Mouse (Mus musculus) intestine, embryonic 14.5 days (tissue): ENCODE results near the gene Fcgr2b. TPM values are rescaled to one million over a fixed set of nuclear protein-coding genes. Genes with fewer than 3 reads are reported as not detected.

Experiments used
- ATAC-seq: fragments of 200-750 bp; cut with Nextera tagmentation; replicated peaks from 2 replicates; pipeline ENCODE4 v1.8.0; 2017; ENCODE audit warnings: low read depth, moderate number of reproducible peaks, moderate TSS enrichment, moderate library complexity; ENCODE audit not compliant: low FRiP score, low TSS enrichment
- DNase-seq: peaks from one replicate; pipeline ENCODE4 v3.0.0-alpha.2; 2018; ENCODE audit warnings: low spot score
- H3K27ac ChIP-seq: fragments of 300-500 bp; sonication (generic); 2 replicates; pipeline ENCODE4 v1.5.1; 2014; ENCODE audit warnings: low read depth, mild to moderate bottlenecking, control low read depth
- H3K27me3 ChIP-seq: fragments of 300-500 bp; sonication (generic); replicated peaks from 2 replicates; pipeline ENCODE4 v1.6.1; 2014; ENCODE audit warnings: low read length, control low read depth; ENCODE audit not compliant: control insufficient read depth, insufficient read depth
- H3K36me3 ChIP-seq: fragments of 300-500 bp; sonication (generic); 2 replicates; pipeline ENCODE4 v1.6.1; 2014; ENCODE audit warnings: low read length, control low read depth; ENCODE audit not compliant: control insufficient read depth, insufficient read depth
- H3K4me1 ChIP-seq: fragments of 300-500 bp; sonication (generic); replicated peaks from 2 replicates; pipeline ENCODE4 v1.6.1; 2014; ENCODE audit warnings: low read length, control low read depth, mixed read lengths; ENCODE audit not compliant: control insufficient read depth, insufficient read depth
- H3K4me2 ChIP-seq: fragments of 300-500 bp; sonication (generic); 2 replicates; pipeline ENCODE4 v1.6.1; 2014; ENCODE audit warnings: low read length
- H3K4me3 ChIP-seq: fragments of 300-500 bp; sonication (generic); 2 replicates; pipeline ENCODE4 v1.5.1; 2014; ENCODE audit warnings: low read depth, low read length, control low read depth, mixed read lengths
- H3K9ac ChIP-seq: fragments of 300-500 bp; sonication (generic); 2 replicates; pipeline ENCODE4 v1.6.1; 2014; ENCODE audit warnings: mild to moderate bottlenecking, low read length
- H3K9me3 ChIP-seq: fragments of 300-500 bp; sonication (generic); 2 replicates; pipeline ENCODE4 v1.6.1; 2016; ENCODE audit warnings: low read length, control low read depth; ENCODE audit not compliant: control insufficient read depth
- WGBS: fragments of 180-500 bp; shearing (Covaris S2); extraction: QIAGEN DNeasy Blood & Tissue Kit; methylation state at CpG from one replicate; pipeline ENCODE4 v1.1.7; 2014; 5-methylcytosine and 5-hydroxymethylcytosine counted together
- polyA plus RNA-seq: library from polyadenylated mRNA; unstranded; fragments of >200 nt; fragmentation: Nextera tagmentation; extraction: Ambion mirVana; gene quantifications from 2 replicates; pipeline ENCODE4 v1.2.1, GENCODE M21; 2014

The Fcgr2b gene
- 1.1 and 1.2 TPM in 2 replicates for polyA plus RNA-seq

DNA sequence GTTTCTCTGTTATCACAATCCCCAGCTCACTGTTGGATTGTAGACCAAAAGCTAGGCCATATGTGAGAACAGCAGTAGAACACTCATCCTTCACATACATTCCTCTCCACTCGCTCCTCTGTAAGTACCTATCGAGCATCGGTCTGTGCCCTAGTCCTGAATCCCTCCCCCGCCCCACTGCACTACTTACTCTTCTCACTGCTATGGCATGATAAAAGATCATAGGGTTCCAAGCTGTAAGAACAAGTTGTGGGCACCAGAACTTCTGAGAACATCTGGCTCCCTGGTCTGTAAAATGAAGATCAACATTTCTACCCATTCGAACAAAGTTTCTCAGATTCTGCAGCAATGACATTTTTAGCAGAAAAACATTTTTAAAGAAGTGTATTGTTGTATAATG, at the start of gene Fcgr2b:
Gene Fcgr2b (minus strand): TSS at position 101 of the 400 bp plus-strand sequence.
- ATAC-seq (no peak), DNase-seq (no peak)
- H3K4me3 ChIP-seq: no peak within 1 kb of the TSS
- no peak within 1 kb of the TSS for H3K27ac ChIP-seq
- H3K27me3 ChIP-seq: no peaks in the 10 kb centered on the region
- H3K9me3 ChIP-seq: no peaks in the 10 kb centered on the region
- H3K4me1 ChIP-seq: no peaks in the 10 kb centered on the region
- 83% methylated on average over 5 of the region's 5 CpGs for WGBS
- H3K36me3 ChIP-seq: no peaks in the 10 kb centered on the region
- no peak within 1 kb of the TSS for H3K4me2 ChIP-seq
- no peak within 1 kb of the TSS for H3K9ac ChIP-seq

DNA sequence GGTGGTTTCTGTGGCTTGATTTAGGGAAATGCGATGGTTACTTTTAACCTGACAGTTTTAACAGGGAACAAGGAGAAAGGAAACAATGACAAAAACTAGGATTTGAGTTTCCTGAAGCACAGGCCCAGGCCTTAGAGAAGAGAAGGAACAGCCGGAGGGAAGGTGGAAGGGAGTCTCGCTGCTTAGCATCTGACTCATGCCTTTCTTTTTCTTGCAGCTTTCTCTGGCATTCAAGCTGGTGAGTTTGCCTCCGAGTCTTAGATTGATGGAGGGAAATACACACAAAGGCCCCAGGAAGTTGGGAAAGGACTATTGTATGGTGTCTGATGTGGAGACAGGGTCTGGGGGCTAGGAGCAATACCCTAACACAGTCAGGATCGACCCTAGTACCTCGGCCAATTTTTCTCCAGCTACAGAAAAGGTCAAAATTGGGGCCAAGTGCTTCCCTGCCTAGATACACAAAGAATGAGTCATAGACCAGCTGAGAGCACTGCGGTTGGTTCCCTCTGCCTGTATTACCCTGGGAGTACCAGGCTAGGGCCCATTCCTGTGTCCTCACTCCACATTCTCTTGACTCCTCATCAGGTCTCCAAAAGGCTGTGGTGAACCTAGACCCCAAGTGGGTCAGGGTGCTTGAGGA, 43.1 kb upstream of the Fcgr2b start:
- Histone ChIP-seq H3K27ac (no peak overlapping the region), H3K9ac (no peak overlapping the region), H3K4me2 (no peak overlapping the region), H3K27me3 (no peaks in the 10 kb centered on the region), H3K9me3 (no peaks in the 10 kb centered on the region), H3K36me3 (no peaks in the 10 kb centered on the region), H3K4me3 (no peak overlapping the region), H3K4me1 (no peaks in the 10 kb centered on the region)
- DNase-seq (no peak), ATAC-seq (no peak)
- 66% methylated on average over 7 of the region's 7 CpGs for WGBS

DNA sequence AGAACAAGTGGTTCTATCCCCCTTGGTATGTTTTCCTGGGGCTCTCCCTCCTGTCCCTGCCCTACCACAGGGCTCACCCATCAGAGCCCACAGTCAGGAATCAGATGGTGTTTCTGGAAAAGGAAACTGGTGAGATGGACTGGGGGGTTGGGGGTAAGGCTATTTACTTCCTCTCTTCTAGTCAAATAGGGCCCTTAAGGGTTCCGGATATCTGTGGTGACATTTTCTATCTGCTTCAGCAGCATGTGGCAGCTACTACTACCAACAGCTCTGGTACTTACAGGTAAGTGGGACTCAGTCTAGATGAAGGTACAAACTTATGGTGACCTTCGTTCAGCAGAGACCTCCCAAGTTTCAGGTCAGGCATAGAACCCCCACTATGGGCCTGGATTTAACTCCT, 42.4 kb upstream of the Fcgr2b start, which contains the start of gene Fcgr4:
Gene Fcgr4 (plus strand): TSS at position 184 of the 400 bp plus-strand sequence.
- Histone ChIP-seq H3K4me3 (no peak within 1 kb of the TSS), H3K36me3 (no peaks in the 10 kb centered on the region), H3K4me1 (no peaks in the 10 kb centered on the region), H3K4me2 (no peak within 1 kb of the TSS), H3K27me3 (no peaks in the 10 kb centered on the region), H3K9ac (no peak within 1 kb of the TSS), H3K27ac (no peak within 1 kb of the TSS), H3K9me3 (no peaks in the 10 kb centered on the region)
- DNase-seq: no peak
- ATAC-seq: no peak
- WGBS: 87% methylated on average over 2 of the region's 2 CpGs

DNA sequence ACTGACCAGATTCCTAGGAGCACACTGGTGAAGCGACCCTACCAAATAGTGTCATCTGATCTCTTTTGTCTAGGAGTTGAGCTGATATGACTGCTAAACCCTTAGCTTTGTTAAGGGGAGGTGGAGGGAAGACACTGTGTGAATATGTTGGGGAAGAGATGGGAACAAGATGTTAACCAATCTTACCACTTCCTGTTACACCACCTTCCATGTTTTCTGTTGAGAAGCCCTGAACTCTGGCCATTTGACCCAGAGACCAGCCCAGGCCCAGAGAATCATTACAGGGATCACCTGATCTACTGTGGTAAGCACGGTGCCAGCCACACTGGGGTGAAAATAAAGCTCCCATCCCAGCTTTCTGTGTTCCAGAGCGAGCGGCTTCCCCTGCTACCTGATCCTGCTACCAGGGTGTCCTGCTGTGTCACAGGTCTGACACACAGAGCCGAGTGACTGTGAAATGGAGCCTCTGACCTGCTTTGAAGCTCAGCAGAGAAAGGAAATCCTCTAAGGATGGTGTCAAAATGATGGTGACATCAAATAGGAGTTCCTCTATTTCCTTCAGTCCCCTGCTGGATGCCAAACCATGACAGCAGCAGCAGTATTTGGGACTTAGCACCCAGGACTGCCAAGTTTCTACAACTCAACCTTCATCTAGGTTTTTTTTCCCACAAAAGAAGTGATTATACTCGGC, 41.3 kb upstream of the Fcgr2b start:
- WGBS: 49% methylated on average over 6 of the region's 6 CpGs

DNA sequence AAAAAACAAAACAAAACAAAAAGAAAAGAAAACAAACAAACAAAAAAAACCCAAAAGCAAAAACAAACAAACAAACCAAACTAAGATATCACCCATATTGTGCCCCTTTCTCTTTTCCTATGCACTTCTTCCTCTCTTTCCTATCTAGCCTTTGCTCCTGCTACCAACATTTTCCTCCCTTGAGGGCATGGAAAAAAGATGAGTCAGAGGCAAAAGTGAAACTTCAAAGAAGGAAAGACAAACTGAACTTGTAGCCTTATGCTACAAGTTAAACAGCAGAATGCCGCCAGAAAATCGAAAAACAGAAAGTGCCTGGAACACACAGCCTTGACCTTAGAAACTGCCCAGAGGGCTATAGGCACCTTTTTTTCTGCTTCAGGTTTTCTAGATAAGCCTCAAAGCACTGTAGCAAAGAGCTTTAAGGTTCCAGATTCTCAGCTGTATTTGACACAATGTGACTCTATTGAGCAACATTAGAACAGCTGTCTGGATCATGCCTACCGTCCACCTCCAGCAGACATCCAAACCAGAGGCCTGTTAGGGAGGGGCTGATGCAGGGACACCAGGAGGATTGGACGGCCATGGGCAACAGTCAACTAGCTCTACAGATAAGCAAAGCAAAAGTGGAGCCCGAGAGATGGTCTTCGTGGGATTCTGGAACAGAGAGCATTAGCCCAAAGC, 40.5 kb upstream of the Fcgr2b start:
- no peak for ATAC-seq
- H3K4me2 ChIP-seq: no peak overlapping the region
- no peak overlapping the region for H3K9ac ChIP-seq
- H3K9me3 ChIP-seq: no peaks in the 10 kb centered on the region
- no peak for DNase-seq
- H3K4me1 ChIP-seq: no peaks in the 10 kb centered on the region
- no peaks in the 10 kb centered on the region for H3K36me3 ChIP-seq
- H3K27me3 ChIP-seq: no peaks in the 10 kb centered on the region
- H3K27ac ChIP-seq: no peak overlapping the region
- H3K4me3 ChIP-seq: no peak overlapping the region
- WGBS: 77% methylated on average over 6 of the region's 6 CpGs

More for the DNA sequence above, 41.3 kb upstream of the Fcgr2b start:
- H3K4me1 ChIP-seq: no peaks in the 10 kb centered on the region
- no peak for DNase-seq
- H3K36me3 ChIP-seq: no peaks in the 10 kb centered on the region
- ATAC-seq: no peak
- H3K4me3 ChIP-seq: no peak overlapping the region
- H3K27me3 ChIP-seq: no peaks in the 10 kb centered on the region
- H3K4me2 ChIP-seq: no peak overlapping the region
- H3K9me3 ChIP-seq: no peaks in the 10 kb centered on the region
- no peak overlapping the region for H3K27ac ChIP-seq
- H3K9ac ChIP-seq: no peak overlapping the region

DNA sequence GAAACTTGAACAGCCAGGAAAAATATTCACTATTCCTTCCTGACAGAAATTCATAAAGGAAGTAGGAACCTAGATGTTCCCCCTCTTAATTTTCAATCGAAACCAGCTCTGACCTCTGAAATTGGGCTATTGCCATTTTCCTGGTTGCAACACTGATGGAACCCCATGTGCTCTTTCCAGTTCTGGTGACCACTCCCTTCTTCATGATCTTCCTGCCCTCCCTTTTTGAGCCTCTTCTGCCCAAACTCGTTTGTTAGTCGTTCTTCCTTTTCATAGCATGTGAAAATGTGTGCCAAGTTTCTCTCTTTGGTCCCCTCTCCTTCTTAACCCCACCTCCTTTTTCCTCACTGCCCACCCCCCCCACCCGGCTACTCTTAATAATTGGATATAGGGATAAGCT, 35.4 kb upstream of the Fcgr2b start:
- 0 out of 2 replicates have a peak, but pooled peaks cover 5% of the 10 kb centered on the region for H3K9me3 ChIP-seq
- H3K9ac ChIP-seq: no peak overlapping the region
- DNase-seq (no peak), ATAC-seq (no peak)
- 86% methylated on average over 4 of the region's 4 CpGs for WGBS
- H3K27ac ChIP-seq: no peak overlapping the region
- H3K4me2 ChIP-seq: no peak overlapping the region
- H3K4me3 ChIP-seq: no peak overlapping the region
- H3K4me1 ChIP-seq: no peaks in the 10 kb centered on the region
- no peaks in the 10 kb centered on the region for H3K27me3 ChIP-seq
- no peaks in the 10 kb centered on the region for H3K36me3 ChIP-seq

DNA sequence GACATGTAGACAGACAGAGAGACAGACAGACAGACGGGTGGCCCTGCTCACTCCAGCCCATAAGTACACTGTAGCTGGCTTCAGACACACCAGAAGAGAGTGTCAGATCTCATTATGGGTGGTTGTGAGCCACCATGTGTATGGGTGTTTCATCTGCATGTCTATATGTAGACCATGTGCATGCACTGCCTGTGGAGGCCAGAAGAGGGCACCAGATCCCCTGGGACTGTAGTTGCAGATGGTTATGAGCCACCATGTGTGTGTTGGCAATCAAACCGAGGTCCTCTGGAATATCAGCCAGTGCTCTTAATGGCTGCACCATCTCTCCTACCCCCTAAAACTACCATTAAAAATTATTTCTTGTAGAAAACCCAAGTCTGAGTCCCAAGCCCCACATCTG, 30.6 kb upstream of the Fcgr2b start:
- Histone ChIP-seq H3K4me1 (no peaks in the 10 kb centered on the region), H3K4me3 (no peak overlapping the region), H3K36me3 (no peaks in the 10 kb centered on the region), H3K9ac (no peak overlapping the region), H3K27me3 (no peaks in the 10 kb centered on the region), H3K9me3 (0 out of 2 replicates have a peak, but pooled peaks cover 5% of the 10 kb centered on the region), H3K4me2 (no peak overlapping the region), H3K27ac (no peak overlapping the region)
- DNase-seq (no peak), ATAC-seq (no peak)
- 88% methylated on average over 2 of the region's 2 CpGs for WGBS

DNA sequence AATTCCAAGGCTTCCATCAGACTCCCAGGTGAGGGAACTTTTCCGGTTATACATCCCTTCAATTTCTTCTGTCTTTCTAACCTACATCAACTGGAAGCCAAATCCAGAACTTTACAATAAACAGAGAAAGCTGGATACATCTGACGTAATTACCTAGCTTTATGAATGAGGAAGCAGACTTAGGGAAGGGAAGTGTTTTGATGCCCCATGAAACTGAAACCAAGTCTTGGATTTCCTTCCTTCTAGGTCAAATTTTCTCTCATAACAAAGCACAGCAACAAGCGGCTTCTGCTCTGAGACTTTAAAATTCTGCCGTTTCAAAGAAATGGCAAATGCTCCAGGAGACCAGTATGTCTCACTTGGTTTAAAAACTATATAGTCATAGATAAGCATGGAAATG, 30.0 kb upstream of the Fcgr2b start:
- Histone ChIP-seq H3K36me3 (no peaks in the 10 kb centered on the region), H3K4me1 (no peaks in the 10 kb centered on the region), H3K27me3 (no peaks in the 10 kb centered on the region), H3K9me3 (0 out of 2 replicates have a peak, but pooled peaks cover 5% of the 10 kb centered on the region), H3K27ac (no peak overlapping the region), H3K4me3 (no peak overlapping the region), H3K9ac (no peak overlapping the region), H3K4me2 (no peak overlapping the region)
- ATAC-seq (no peak), DNase-seq (no peak)
- WGBS: 86% methylated on average over 4 of the region's 4 CpGs
